Mouse (Mus musculus): ENCODE measurements around the gene Prr18. TPM values are rescaled to one million over a fixed set of nuclear protein-coding genes. Genes with fewer than 3 reads are reported as not detected.

The Prr18 gene
- polyA plus RNA-seq, 1 experiment from 2014 or later: 4.1 TPM

DNA sequence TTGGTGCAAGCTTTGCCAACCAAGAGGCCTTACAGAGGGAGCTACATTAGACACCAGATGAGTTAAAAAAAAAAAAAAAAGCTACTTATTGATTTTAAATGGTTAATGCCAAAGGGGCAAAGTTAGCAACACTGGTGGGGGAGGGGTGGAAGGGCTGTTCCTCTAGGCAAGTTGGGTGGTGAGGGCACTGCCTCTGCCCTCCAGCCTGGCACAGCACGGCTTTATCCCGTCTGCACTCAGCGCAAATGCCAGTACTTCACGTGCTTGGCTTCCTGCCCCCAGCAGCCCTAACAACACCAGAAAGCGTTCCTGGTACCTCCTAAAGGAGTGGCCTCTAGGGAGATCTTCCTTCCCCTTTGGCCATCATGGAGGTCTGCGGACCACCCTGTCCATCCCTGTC, 6.2 kb downstream of the Prr18 start:
- WGBS: 81% methylated on average over 6 of the region's 6 CpGs
- H3K27me3 ChIP-seq: peaks cover 49% of the 10 kb centered on the region
- peaks cover 25% of the 10 kb centered on the region for H3K4me1 ChIP-seq
- ATAC-seq (ENCODE audit: low FRiP score): no peak
- no peak overlapping the region for H3K9ac ChIP-seq
- no peak overlapping the region for H3K4me2 ChIP-seq
- no peak overlapping the region for H3K4me3 ChIP-seq (replicated peaks)
- H3K9me3 ChIP-seq: no peaks in the 10 kb centered on the region
- H3K27ac ChIP-seq: no peak overlapping the region
- no peaks in the 10 kb centered on the region for H3K36me3 ChIP-seq (replicated peaks)

DNA sequence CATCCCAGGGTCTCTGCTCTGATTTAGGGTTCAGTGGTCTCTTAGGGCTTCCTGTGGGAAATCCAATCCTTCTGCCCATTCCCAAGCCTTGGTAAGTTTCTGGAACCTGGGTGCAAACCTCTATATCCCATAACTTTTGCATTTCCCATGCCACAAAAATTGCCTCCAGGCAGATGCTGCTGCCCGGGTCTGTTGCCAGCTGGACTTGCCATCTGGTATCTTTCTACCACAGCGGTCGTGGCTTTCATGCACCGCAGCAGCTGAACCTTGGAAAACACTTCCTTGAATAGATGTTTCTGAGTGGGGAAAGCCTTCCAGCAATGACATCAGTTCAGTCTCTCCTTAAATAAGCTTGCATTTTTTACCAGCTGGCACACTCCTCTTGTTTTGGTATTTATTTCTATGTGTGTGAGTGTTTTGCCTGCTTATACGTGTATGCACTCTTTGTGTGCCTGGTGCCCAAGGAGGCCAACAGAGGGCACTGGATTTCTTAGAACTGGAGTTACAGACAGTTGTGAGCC, 10.6 kb downstream of the Prr18 start:
- Histone ChIP-seq H3K4me2 (no peak overlapping the region), H3K36me3 (replicated peaks) (no peaks in the 10 kb centered on the region), H3K9ac (no peak overlapping the region), H3K4me1 (peaks cover 12% of the 10 kb centered on the region), H3K27me3 (0 out of 2 replicates have a peak, but pooled peaks cover 6% of the 10 kb centered on the region), H3K4me3 (replicated peaks) (no peak overlapping the region), H3K9me3 (no peaks in the 10 kb centered on the region), H3K27ac (no peak overlapping the region)
- WGBS: 72% methylated on average over 5 of the region's 5 CpGs
- ATAC-seq (ENCODE audit: low FRiP score): no peak

DNA sequence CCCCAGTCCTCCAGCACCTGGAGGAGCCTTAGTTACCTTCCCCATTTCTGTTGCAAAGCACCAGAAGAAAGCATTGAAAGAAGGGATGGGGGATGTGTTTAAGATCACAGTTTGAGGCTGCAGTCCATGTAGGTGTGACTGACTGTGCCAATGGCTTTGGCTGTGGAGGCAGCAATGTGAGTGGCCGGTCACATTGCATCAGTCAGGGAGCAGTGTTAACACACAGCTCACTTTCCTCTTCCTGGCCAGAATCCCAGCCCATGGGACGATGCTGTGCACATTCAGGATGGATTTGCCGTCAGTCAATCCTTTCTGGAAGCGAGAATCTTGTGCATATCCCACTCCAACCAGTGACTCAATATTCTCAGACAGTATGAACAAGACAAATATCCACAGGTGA, 11.7 kb downstream of the Prr18 start:
- H3K9me3 ChIP-seq: no peaks in the 10 kb centered on the region
- no peaks in the 10 kb centered on the region for H3K36me3 ChIP-seq (replicated peaks)
- no peak overlapping the region for H3K9ac ChIP-seq
- H3K4me1 ChIP-seq: peaks cover 9% of the 10 kb centered on the region
- no peak overlapping the region for H3K4me2 ChIP-seq
- no peaks in the 10 kb centered on the region for H3K27me3 ChIP-seq
- 87% methylated on average over 4 of the region's 4 CpGs for WGBS
- ATAC-seq (ENCODE audit: low FRiP score): no peak
- no peak overlapping the region for H3K4me3 ChIP-seq (replicated peaks)
- H3K27ac ChIP-seq: no peak overlapping the region

DNA sequence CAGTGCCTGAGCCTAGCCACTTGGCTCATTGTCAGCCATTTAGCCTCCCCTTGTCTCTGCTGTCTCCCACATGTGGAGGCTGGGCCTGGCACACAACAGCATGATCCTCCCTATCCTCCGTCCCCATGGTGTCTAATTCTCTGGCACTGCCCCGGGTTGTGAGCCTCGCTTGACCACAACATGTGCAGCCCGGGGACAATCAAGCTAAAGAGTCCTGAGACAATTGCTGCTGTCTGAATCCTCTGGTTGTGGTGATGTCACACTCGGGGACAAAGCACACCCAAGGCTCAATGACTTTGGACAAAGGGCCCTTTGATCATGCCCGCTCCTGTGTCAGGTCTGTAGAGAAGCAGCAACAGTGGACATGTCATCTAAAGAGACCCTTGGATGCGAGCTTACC, 13.8 kb downstream of the Prr18 start:
- WGBS: 23% methylated on average over 7 of the region's 7 CpGs
- H3K4me3 ChIP-seq (replicated peaks): no peak overlapping the region
- H3K27ac ChIP-seq: no peak overlapping the region

DNA sequence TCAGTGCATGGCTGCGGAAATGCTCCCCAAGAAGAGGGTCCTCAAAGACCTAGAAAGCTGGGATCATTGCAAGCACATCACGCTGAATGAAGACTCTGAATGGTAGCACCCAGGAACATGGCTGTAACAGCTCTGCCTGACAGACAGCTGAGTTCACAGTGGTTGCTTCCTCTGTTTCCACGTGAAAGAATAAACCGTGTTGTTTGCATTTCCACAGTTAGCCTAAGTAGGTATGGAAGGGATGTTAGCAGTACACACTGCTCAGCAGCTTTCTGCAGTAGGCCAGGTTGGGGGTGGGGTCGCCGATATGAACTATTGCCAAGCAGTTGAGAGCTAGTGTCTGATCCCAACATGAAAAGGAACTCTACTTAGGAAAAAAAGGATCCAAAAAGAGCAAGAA, 18.4 kb downstream of the Prr18 start, which contains the start of gene T2:
Gene T2, plus strand, starts transcription at position 301 of the 400 bp plus-strand sequence.
- no peak within 1 kb of the TSS for H3K4me2 ChIP-seq
- no peaks in the 10 kb centered on the region for H3K9me3 ChIP-seq
- ATAC-seq (ENCODE audit: low FRiP score): no peak
- H3K4me1 ChIP-seq: peaks cover 9% of the 10 kb centered on the region
- H3K4me3 ChIP-seq (replicated peaks): no peak within 1 kb of the TSS
- H3K27ac ChIP-seq: no peak within 1 kb of the TSS
- H3K36me3 ChIP-seq (replicated peaks): no peaks in the 10 kb centered on the region
- 91% methylated on average over 6 of the region's 6 CpGs for WGBS
- no peaks in the 10 kb centered on the region for H3K27me3 ChIP-seq
- H3K9ac ChIP-seq: no peak within 1 kb of the TSS

More for the DNA sequence above, 13.8 kb downstream of the Prr18 start:
- Histone ChIP-seq H3K9ac (no peak overlapping the region), H3K4me1 (peaks cover 9% of the 10 kb centered on the region), H3K36me3 (replicated peaks) (no peaks in the 10 kb centered on the region), H3K9me3 (no peaks in the 10 kb centered on the region), H3K27me3 (no peaks in the 10 kb centered on the region), H3K4me2 (no peak overlapping the region)
- ATAC-seq (ENCODE audit: low FRiP score): no peak

DNA sequence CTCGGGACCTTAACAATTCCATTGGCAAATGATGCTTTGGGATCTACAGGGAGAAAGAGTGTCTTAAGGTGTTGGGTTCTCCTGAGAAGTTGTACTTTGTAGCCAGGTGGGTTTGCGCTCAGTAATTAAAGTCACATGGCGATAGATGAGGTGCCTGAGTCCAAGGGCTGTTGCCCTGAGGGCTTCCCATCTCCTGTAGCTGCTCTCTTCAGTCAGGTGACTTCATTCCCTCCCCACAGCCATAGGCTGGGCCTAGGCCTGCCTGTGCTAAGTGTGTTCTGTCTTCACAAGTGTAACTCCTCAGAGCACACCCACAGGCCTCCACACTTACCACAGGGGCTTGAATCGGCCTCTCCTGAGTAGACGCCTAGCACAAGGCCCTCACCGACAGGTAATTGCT, 20.2 kb downstream of the Prr18 start:
- H3K9me3 ChIP-seq: no peaks in the 10 kb centered on the region
- 94% methylated on average over 6 of the region's 6 CpGs for WGBS
- H3K27me3 ChIP-seq: no peaks in the 10 kb centered on the region
- H3K9ac ChIP-seq: no peak overlapping the region
- H3K4me3 ChIP-seq (replicated peaks): no peak overlapping the region
- H3K27ac ChIP-seq: no peak overlapping the region
- H3K4me2 ChIP-seq: no peak overlapping the region
- ATAC-seq (ENCODE audit: low FRiP score): no peak
- peaks cover 13% of the 10 kb centered on the region; the same call in 1 of the 2 replicates for H3K4me1 ChIP-seq
- no peaks in the 10 kb centered on the region for H3K36me3 ChIP-seq (replicated peaks)

DNA sequence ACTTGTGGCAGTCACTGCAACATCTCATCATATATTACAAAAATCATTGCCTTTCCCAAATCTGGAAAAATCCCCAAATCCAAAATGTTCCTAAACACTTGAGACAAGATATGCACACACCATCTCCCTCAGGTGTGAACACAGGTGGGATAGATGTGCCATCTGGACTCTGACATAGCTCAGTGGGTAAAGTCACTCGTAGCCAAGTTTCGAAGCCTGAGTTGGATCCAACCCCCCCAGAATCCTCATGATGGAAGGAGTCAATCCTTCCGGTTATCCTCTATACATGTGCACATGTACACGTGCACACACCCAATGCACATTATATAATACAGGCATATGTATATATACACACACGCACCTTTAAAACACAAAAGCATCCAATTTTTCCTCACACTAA, 23.6 kb downstream of the Prr18 start:
- WGBS: 87% methylated on average over 5 of the region's 5 CpGs

DNA sequence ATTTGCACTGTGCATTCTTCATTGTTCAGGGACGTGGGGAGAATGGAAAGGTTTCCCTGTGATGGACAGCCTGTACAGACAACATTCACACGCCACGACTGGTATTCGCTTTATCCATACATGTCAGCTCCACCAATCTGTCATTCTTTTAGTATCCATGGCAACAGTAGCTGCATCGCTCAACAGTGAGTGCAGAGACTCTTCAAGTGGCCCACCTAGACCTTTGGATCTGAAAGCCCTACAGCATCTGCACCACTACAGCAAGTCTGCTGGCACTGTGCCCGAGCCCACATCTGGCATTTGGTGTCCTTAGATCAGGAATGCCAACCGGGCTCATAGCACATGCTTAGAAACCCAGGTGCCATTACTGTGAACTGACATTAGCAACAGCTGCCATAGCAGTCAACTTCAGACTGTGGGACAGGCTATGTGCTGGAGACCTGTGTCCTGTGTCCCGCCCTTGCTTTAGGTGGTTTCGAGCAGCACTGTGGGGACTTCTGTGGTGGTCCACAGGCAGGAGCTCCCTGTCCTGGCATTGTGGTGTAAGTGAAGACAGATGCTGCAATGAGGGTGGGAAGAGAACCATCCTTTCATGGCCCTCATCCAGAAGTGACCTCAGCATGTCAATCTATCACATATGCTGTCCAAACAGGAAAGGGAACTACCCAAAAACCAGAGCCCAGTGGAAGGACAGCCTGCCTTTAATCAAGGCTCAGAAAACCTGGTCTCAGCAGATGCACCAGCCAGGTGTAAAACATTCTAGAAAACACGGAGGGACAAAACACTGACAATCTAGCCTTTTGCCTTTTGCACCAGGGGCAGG, 24.2 kb downstream of the Prr18 start:
- ATAC-seq (ENCODE audit: low FRiP score): no peak

More for the DNA sequence above, 23.6 kb downstream of the Prr18 start:
- no peaks in the 10 kb centered on the region for H3K27me3 ChIP-seq
- H3K36me3 ChIP-seq (replicated peaks): no peaks in the 10 kb centered on the region
- no peak overlapping the region for H3K9ac ChIP-seq
- ATAC-seq (ENCODE audit: low FRiP score): no peak
- no peak overlapping the region for H3K4me2 ChIP-seq
- H3K9me3 ChIP-seq: no peaks in the 10 kb centered on the region
- H3K4me1 ChIP-seq: peaks cover 13% of the 10 kb centered on the region; the same call in 1 of the 2 replicates
- no peak overlapping the region for H3K4me3 ChIP-seq (replicated peaks)
- no peak overlapping the region for H3K27ac ChIP-seq

DNA sequence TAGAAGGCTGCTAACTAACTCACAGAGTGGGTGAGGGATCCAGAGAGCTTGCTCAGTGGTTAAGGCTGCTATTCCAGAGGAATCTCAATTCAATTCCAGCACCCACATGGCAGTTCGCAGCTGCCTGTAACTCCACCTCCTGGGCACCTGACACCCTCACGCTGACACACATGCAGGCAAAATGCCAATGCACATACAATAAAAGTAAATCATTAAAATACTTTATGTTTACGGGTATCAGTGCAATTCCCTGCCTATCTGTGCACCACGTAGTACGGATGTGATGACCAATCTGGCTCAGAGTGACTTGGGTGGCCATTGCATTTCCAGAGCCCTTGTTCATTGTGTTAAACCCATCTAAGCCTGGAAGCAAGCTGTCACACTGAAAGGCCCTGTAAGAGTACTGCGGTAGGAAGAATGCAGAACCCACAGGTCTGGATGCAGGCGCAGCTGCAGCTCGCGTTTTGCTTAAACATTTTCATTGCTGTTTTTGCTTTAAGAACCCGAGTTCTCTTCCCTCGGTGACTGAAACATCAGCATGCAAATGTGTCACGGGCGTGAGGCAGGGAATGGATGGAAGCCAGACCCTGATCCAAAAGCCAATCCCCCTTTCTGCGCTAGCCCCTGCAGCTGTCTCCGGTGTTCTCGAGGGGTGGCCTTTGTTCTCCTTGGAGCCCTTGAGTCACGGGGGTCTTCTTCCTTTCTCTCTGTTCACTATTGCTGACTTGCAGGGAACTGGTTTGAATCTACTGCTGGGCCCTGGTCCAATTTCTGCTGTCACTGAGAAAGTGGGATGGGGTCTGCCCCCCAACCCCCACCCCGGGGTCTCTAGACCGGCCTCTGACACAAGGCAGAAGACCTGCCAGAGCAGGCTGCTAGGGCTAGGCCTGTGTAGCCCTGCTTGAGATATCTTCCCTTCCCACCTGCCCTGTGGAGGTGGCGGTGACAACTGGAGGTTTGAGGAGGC, 30.5 kb downstream of the Prr18 start:
- peak; percentile 52 for ATAC-seq (ENCODE audit: low FRiP score)
- WGBS: 12% methylated on average over 20 of the region's 20 CpGs
- Histone ChIP-seq H3K27ac (peak overlapping the region; percentile 97), H3K9me3 (no peaks in the 10 kb centered on the region), H3K9ac (peak overlapping the region; percentile 44), H3K4me2 (peak overlapping the region; percentile 43), H3K27me3 (no peaks in the 10 kb centered on the region), H3K4me1 (peaks cover 61% of the 10 kb centered on the region), H3K4me3 (replicated peaks) (no peak overlapping the region), H3K36me3 (replicated peaks) (no peaks in the 10 kb centered on the region)

More for the DNA sequence above, 24.2 kb downstream of the Prr18 start:
- H3K27ac ChIP-seq: no peak overlapping the region
- H3K9ac ChIP-seq: no peak overlapping the region
- 65% methylated on average over 10 of the region's 10 CpGs for WGBS
- no peaks in the 10 kb centered on the region for H3K36me3 ChIP-seq (replicated peaks)
- H3K4me1 ChIP-seq: peaks cover 17% of the 10 kb centered on the region
- H3K4me3 ChIP-seq (replicated peaks): no peak overlapping the region
- no peaks in the 10 kb centered on the region for H3K27me3 ChIP-seq
- no peaks in the 10 kb centered on the region for H3K9me3 ChIP-seq
- H3K4me2 ChIP-seq: no peak overlapping the region

DNA sequence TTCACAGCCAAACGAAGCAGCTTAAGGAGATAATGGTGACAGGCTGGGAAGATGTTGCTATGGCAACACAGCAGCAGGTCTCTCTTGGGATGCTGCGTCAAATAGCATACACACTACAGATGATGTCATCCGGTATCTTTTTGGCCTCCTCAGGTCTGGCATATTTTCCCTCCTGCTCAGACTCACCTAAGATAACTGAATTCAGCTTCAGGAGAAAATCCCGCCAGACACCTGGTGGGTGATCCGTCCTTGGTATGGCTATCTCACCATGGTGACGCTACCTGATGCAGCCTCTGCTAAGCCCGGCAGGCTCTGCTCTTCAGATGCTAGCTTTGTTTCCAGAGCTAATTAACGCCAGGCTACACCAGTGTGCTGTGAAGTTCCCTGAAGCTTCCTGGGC, 31.3 kb downstream of the Prr18 start:
- no peaks in the 10 kb centered on the region for H3K9me3 ChIP-seq
- H3K9ac ChIP-seq: peak overlapping the region; percentile 44
- H3K27ac ChIP-seq: peak overlapping the region; percentile 97
- no peaks in the 10 kb centered on the region for H3K27me3 ChIP-seq
- H3K4me1 ChIP-seq: peaks cover 69% of the 10 kb centered on the region
- WGBS: 5% methylated on average over 8 of the region's 8 CpGs
- H3K4me2 ChIP-seq: peak overlapping the region; percentile 43
- H3K36me3 ChIP-seq (replicated peaks): no peaks in the 10 kb centered on the region
- no peak overlapping the region for H3K4me3 ChIP-seq (replicated peaks)
- peak; percentile 74 for ATAC-seq (ENCODE audit: low FRiP score)

DNA sequence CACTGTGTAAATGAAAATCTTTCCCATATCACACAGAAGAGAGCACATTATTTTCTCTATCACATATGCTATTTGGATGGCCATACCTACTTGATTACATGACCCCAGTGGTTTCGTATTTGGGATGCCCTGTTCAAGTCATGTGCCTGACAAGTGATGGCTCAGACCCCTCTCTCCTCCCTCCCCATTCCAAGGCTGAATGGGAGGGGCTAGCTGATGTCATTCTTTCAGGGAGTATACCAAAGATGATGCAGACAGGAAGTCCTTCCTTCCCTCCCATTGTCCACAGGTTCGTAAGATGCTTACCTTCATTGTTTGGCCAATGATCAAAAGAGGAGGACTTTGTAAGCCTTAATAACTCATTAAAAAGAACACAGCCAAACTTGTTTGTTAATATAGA, 31.9 kb downstream of the Prr18 start:
- no peaks in the 10 kb centered on the region for H3K9me3 ChIP-seq
- H3K27me3 ChIP-seq: no peaks in the 10 kb centered on the region
- no peak for ATAC-seq (ENCODE audit: low FRiP score)
- H3K9ac ChIP-seq: no peak overlapping the region
- H3K36me3 ChIP-seq (replicated peaks): no peaks in the 10 kb centered on the region
- H3K27ac ChIP-seq: peak overlapping the region; percentile 97
- WGBS: 30% methylated on average over 2 of the region's 2 CpGs
- peak overlapping the region; percentile 43; the same call in 1 of the 2 replicates for H3K4me2 ChIP-seq
- H3K4me3 ChIP-seq (replicated peaks): no peak overlapping the region
- peaks cover 69% of the 10 kb centered on the region for H3K4me1 ChIP-seq
